Mouse (Mus musculus) CH12.LX (cell line): ENCODE data around the gene Tbx21. TPM values are rescaled to one million over a fixed set of nuclear protein-coding genes. Genes with fewer than 3 reads are reported as not detected.

Source experiments
- DNase-seq: peaks from one replicate; pipeline ENCODE4 v3.0.0-alpha.2; 2013; ENCODE audit errors: extremely low read depth
- H3K27ac ChIP-seq: 2 replicates; pipeline ENCODE4 v1.5.1; 2012; ENCODE audit warnings: low read depth, mild to moderate bottlenecking, control low read depth, moderate library complexity; ENCODE audit not compliant: insufficient read depth
- H3K27me3 ChIP-seq: replicated peaks from 2 replicates; pipeline ENCODE3; 2012; ENCODE audit warnings: inconsistent platforms
- H3K36me3 ChIP-seq, 2 experiments: replicated peaks in 1 of 2; 2 replicates each; pipeline versions ENCODE3 to v1.6.1; 2012; ENCODE audit warnings: inconsistent platforms in 1 of 2, low read length in 1 of 2, mild to moderate bottlenecking in 1 of 2, mixed read lengths in 1 of 2, moderate library complexity in 1 of 2; ENCODE audit not compliant: control insufficient read depth in 1 of 2, insufficient read depth in 1 of 2
- H3K4me1 ChIP-seq, 2 experiments: 2 replicates each; pipeline ENCODE4 v1.6.1; 2012; ENCODE audit warnings: inconsistent platforms in 1 of 2, moderate library complexity in 1 of 2; ENCODE audit not compliant: insufficient read depth in 2 of 2, control insufficient read depth in 1 of 2
- H3K4me2 ChIP-seq: 2 replicates; pipeline ENCODE4 v1.6.1; 2012; ENCODE audit warnings: low read depth, mild to moderate bottlenecking, control low read depth; ENCODE audit not compliant: poor library complexity, insufficient read depth, severe bottlenecking
- H3K4me3 ChIP-seq, 3 experiments: fragments of 150-350 bp in 1 of 3; sonication (generic) in 1 of 3; replicated peaks in 1 of 3; 2 replicates each; pipeline versions ENCODE3 to v1.5.1; 2011 to 2012; ENCODE audit warnings: low read depth in 2 of 3, low read length in 2 of 3, mild to moderate bottlenecking in 2 of 3, moderate library complexity in 2 of 3, control low read depth in 1 of 3, improper control_type of control experiment in 1 of 3, inconsistent platforms in 1 of 3, mixed read lengths in 1 of 3; ENCODE audit not compliant: poor library complexity in 1 of 3
- H3K79me2 ChIP-seq: replicated peaks from 2 replicates; pipeline ENCODE4 v1.6.1; 2012; ENCODE audit warnings: mild to moderate bottlenecking, moderate library complexity; ENCODE audit not compliant: control insufficient read depth, poor library complexity, insufficient read depth, severe bottlenecking; ENCODE audit errors: extremely low read depth
- H3K9ac ChIP-seq: 2 replicates; pipeline ENCODE4 v1.6.1; 2012; ENCODE audit warnings: low read depth, mild to moderate bottlenecking, control low read depth, moderate library complexity; ENCODE audit not compliant: insufficient read depth
- H3K9me3 ChIP-seq: replicated peaks from 2 replicates; pipeline ENCODE3; 2012; ENCODE audit warnings: low read length, inconsistent platforms, mixed read lengths
- CHD1 ChIP-seq: IDR thresholded peaks from 2 replicates; pipeline ENCODE4 v1.6.1; 2012; ENCODE audit warnings: low read depth, low read length, improper control_type of control experiment, inconsistent platforms
- CTCF ChIP-seq, 2 experiments: IDR thresholded peaks in 1 of 2; conservative IDR thresholded peaks in 1 of 2; 2 replicates each; pipeline ENCODE4 v1.5.1; 2011 to 2012; ENCODE audit warnings: low read depth in 2 of 2, low read length in 2 of 2, improper control_type of control experiment in 1 of 2, inconsistent platforms in 1 of 2, mild to moderate bottlenecking in 1 of 2, moderate library complexity in 1 of 2
- E2F4 ChIP-seq: IDR thresholded peaks from 2 replicates; pipeline ENCODE4 v1.6.1; 2011; ENCODE audit warnings: low read depth, low read length, improper control_type of control experiment; ENCODE audit not compliant: insufficient replicate concordance
- ELF1 ChIP-seq: IDR thresholded peaks from 2 replicates; pipeline ENCODE4 v1.6.1; 2014; ENCODE audit warnings: low read depth, mild to moderate bottlenecking, inconsistent platforms, low read length, improper control_type of control experiment
- GABPA ChIP-seq: IDR thresholded peaks from 2 replicates; pipeline ENCODE4 v1.6.1; 2012; ENCODE audit warnings: low read depth, low read length, improper control_type of control experiment, inconsistent platforms; ENCODE audit not compliant: insufficient replicate concordance
- IRF4 ChIP-seq: IDR thresholded peaks from 2 replicates; pipeline ENCODE4 v1.6.1; 2014; ENCODE audit warnings: low read depth, mild to moderate bottlenecking, inconsistent platforms, low read length, improper control_type of control experiment
- MEF2A ChIP-seq: IDR thresholded peaks from 2 replicates; pipeline ENCODE4 v1.6.1; 2014; ENCODE audit warnings: low read depth, mild to moderate bottlenecking, inconsistent platforms, low read length, improper control_type of control experiment, borderline replicate concordance
- NRF1 ChIP-seq: IDR thresholded peaks from 2 replicates; pipeline ENCODE4 v1.6.1; 2014; ENCODE audit warnings: low read depth, mild to moderate bottlenecking, inconsistent platforms, low read length, improper control_type of control experiment, moderate library complexity
- POLR2A ChIP-seq: IDR thresholded peaks from 2 replicates; pipeline ENCODE4 v1.6.1; 2011; ENCODE audit warnings: low read depth, mild to moderate bottlenecking, improper control_type of control experiment, low read length
- POLR2AphosphoS2 ChIP-seq: IDR thresholded peaks from 2 replicates; pipeline ENCODE4 v1.6.1; 2011; ENCODE audit warnings: low read depth, low read length, improper control_type of control experiment
- RAD21 ChIP-seq: IDR thresholded peaks from 2 replicates; pipeline ENCODE4 v1.6.1; 2011; ENCODE audit warnings: low read depth, mild to moderate bottlenecking, low read length, improper control_type of control experiment, moderate library complexity
- SMC3 ChIP-seq: IDR thresholded peaks from 2 replicates; pipeline ENCODE4 v1.6.1; 2011; ENCODE audit warnings: low read depth, low read length, improper control_type of control experiment
- TCF12 ChIP-seq: IDR thresholded peaks from 2 replicates; pipeline ENCODE4 v1.6.1; 2014; ENCODE audit warnings: low read depth, mild to moderate bottlenecking, inconsistent platforms, low read length, improper control_type of control experiment
- ZMIZ1 ChIP-seq: IDR thresholded peaks from 2 replicates; pipeline ENCODE4 v1.6.1; 2012; ENCODE audit warnings: low read depth, mild to moderate bottlenecking, inconsistent platforms, low read length, improper control_type of control experiment
- ZNF384 ChIP-seq: IDR thresholded peaks from 2 replicates; pipeline ENCODE4 v1.6.1; 2012; ENCODE audit warnings: low read depth, low read length, improper control_type of control experiment, inconsistent platforms
- dilution Hi-C: fragments of 300-500 bp; cut with MboI; formaldehyde crosslinking; loops from 2 replicates; pipeline ENCODE4 v1.14.3; 2020; ENCODE audit warnings: low sequenced_read_pairs; ENCODE audit not compliant: extremely low pct_unique_long_range_greater_than_20kb, extremely low pct_ligation_motif_present
- in situ Hi-C: fragments of 300-500 bp; cut with MboI; formaldehyde crosslinking; loops from 3 replicates; pipeline ENCODE4 v1.14.3; 2019; ENCODE audit warnings: low sequenced_read_pairs, low pct_ligation_motif_present, low pct_unique_long_range_greater_than_20kb, mixed read lengths
- polyA plus RNA-seq: library from polyadenylated mRNA; unstranded; fragments of >175 nt; gene quantifications from 2 replicates; pipeline ENCODE4 v1.2.1, GENCODE M21; 2012; ENCODE audit warnings: low read depth; ENCODE audit not compliant: insufficient read length
- total RNA-seq, 2 experiments: library from RNA; depleted of rRNA; stranded (reverse); fragments of 300-350 nt in 1 of 2; fragments of >200 nt in 1 of 2; gene quantifications; 2 replicates each; pipeline ENCODE4 v1.2.3; 2012 to 2014

Gene Tbx21
- total and polyA plus RNA-seq, 3 experiments = 0.08 to 0.09 TPM; not detected in 1

DNA sequence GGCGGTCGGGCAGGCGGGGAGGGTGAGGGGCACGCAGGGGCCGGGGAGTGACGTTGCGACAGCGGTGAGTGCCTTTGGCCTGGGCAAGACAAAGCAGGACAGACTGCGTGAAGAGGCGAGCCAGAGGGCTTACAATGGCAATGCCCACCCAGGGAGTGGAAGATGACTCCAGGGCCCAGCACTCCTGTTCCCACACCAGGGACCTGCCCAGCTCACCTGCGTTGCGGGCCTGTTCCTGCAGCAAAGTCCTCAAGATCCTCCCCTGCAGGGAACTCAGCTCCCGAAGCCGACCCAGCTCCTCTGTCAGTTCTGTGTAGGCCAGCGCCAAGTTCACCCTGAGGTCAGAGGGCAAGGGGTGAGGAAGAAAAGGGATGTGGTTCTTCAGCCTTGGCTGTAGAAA lies 24.1 kb upstream of the Tbx21 start:
- H3K27ac ChIP-seq = no peak overlapping the region
- in situ Hi-C loops (no loop called here), dilution Hi-C loops (no loop called here)
- peaks cover 10 to 24% of the 10 kb centered on the region in 2 experiments for H3K36me3 ChIP-seq
- H3K9ac ChIP-seq = no peak overlapping the region
- H3K79me2 ChIP-seq = no peaks in the 10 kb centered on the region
- no peak overlapping the region for H3K4me2 ChIP-seq
- DNase-seq = no peak
- TF ChIP-seq SMC3 (no peak), ZNF384 (no peak), RAD21 (no peak), ELF1 (no peak), GABPA (no peak), NRF1 (no peak)
- TF ChIP-seq, all 38 proteins: peak for 0
- no peaks in the 10 kb centered on the region for H3K27me3 ChIP-seq
- H3K4me1 ChIP-seq = peaks cover 32 to 78% of the 10 kb centered on the region in 2 experiments
- no peaks in the 10 kb centered on the region for H3K9me3 ChIP-seq
- no peak overlapping the region for H3K4me3 ChIP-seq

DNA sequence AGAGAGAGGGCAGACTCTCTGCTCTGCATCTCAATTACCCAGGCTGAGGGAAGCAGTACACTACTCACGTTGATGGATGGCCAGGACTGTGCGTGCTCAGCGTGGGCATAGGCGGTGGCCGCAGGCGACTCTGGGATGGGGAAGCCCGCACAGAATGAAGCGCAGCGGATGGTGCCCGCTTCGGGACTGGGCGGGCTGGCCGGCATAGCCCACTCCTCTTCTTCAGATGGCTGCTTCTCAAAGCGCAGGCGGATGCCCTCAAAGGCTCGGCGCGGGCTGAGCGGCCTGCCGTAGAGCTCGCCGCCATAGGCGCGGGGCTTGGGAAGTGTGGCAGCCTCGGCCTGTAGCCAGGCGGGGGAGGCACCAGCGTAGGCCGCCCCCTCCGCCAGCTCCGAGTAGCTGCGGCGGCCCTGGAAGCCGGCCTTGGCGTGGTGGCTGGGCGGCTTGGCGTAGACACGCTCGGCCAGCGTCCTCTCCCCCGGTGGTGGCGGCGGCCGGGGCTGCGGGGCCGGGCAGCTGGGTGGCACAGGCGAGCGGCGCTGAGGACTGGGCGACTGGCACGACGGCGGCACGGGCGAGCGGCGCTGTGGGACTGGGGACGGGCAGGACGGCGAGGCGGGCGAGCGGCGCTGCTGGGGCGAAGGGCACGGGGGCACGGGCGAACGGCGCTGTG lies 23.6 kb upstream of the Tbx21 start:
- Histone ChIP-seq H3K4me2 (no peak overlapping the region), H3K4me1 (peaks cover 28 to 78% of the 10 kb centered on the region in 2 experiments), H3K79me2 (no peaks in the 10 kb centered on the region), H3K4me3 (no peak overlapping the region), H3K9me3 (no peaks in the 10 kb centered on the region), H3K27me3 (no peaks in the 10 kb centered on the region), H3K9ac (no peak overlapping the region), H3K36me3 (peaks cover 10 to 24% of the 10 kb centered on the region in 2 experiments), H3K27ac (no peak overlapping the region)
- no peak for DNase-seq
- in situ Hi-C loops (no loop called here), dilution Hi-C loops (no loop called here)
- no peak for TF ChIP-seq ZMIZ1
- no peak for TF ChIP-seq ELF1
- TF ChIP-seq RAD21 = no peak
- TF ChIP-seq MEF2A = no peak
- no peak for TF ChIP-seq CTCF (conservative IDR thresholded peaks at IDR 0.05 in 1 of 2, IDR thresholded peaks at IDR 0.05 in 1 of 2; ENCODE audit: low read depth in 2 of 2, low read length in 2 of 2)
- TF ChIP-seq POLR2AphosphoS2 = no peak
- TF ChIP-seq TCF12 = no peak
- TF ChIP-seq IRF4 = no peak
- no peak for TF ChIP-seq CHD1
- TF ChIP-seq POLR2A = no peak
- TF ChIP-seq E2F4 = no peak
